Mouse (Mus musculus): ENCODE measurements around the gene Foxp1.

Gene Foxp1

DNA sequence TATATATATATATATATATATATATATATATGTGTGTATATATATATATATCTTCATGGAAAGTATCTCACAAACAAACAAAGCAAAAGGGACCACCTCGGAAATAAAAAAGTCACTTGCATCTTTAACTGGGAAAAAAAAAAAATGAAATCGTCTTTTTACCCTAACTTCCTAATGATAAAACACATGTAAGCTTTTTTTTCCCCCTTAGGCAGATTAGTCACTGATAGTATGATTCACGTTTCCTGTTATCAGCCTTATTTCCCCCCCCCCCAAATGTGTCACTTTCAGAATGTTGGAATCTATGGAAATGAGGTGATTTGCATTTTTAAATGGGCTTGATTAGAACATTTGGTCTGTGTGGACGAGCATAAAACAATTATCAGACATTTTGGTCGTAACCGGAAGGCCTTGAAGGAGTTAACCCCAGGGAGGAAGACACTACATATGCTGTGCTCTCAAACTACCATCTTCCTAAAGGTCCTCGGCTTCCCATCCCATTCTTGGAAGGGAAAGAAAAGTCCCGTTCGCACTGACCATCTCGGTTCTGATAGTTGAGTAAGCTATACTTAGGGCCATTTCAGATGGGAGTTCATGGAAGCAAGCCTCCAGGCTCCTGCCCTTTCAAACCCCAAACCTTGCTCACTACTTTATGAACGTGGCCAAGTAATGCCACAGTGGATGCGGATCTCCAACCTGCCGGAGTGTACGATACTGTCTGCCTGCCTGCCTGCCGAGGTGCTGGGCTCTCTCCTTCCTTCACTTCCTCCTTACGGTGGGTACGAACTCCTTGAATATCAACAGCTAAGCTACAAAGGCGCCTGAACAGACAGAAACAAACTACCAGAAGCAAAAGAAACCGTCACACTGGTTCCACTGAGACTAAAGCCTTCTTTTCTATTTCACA is 495.6 kb downstream of the Foxp1 start:
- peak in 1 of 2 experiments; percentile 32 for DNase-seq (ENCODE audit: low spot score in 2 of 2)

DNA sequence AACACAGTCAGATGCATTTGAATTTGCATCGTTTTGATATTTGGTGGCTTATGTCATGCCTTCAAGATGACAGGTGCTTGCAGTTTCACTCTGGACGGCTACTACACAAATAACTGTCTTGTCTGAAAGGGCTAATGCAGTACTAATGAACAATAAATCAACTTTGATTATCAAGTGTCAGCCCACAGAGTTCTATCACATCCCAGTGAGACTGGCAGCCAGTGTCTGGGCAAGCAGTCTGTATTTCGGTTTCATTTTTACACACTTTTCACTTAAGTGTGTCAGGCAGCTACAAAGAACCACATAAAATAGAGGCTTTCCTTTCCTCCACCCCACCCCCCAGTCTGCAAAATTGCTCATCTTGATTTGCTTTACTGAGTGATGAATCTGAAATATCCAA is 496.5 kb downstream of the Foxp1 start:
- DNase-seq (ENCODE audit: low spot score in 2 of 2) = no peak

DNA sequence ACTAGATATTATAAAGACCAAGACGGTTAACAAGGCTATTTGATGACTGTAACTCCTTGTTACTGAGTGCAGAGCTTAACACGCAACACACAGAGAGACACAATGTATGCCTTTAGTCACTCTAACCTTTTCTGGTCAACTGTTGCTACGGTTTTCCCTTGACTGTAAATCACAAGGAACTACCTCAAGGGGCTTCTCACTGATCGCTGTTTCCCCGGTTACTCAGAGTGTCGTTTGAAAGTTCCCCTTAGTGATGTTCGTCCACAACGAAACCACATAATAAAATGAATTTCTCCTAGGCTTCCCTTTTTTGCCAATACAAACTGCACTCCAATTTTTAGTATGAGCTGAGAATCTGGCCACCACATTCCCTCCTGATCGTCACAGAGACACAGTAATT is 497.9 kb downstream of the Foxp1 start:
- DNase-seq (ENCODE audit: low spot score in 2 of 2) = no peak

DNA sequence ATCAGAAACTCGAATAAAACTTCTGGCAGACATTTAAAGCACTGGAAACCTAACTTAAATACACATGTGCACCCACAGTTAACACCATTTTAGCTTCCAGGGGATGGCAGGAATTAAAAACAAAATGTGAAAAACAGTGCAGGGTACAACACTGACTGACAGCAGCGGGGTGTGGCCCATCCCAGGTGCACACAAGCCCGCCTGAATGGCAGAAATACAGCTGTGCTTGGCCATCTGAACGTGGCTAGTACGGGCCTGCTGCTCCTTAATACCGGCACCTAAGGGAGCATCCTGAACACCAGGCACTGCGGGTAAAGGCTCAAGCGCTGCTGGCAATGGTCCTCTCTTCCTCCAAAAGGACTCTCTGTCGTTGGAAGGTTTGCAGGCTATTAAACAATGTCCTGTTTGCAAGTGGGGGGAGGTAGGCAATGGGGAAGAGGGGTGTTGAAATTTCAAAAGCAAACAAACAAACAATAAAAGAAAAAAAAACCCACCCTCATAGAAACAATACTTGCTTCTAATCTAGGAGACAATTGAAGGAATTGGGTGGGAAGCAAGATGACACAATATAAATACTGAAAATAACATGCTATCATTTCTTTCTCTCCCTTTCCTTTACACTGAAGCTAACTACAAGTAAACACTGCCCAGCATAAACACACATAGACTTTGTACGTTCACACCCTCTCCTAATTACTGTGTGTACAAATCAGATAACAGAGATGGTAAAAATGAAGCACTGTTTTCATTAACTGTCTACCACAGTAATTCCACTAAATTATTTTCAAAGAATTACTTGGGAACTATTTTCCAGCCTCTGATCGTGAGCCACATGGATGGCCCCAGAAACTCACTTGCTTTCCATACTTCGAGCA is 501.7 kb downstream of the Foxp1 start:
- no peak for DNase-seq (ENCODE audit: low spot score in 2 of 2)

DNA sequence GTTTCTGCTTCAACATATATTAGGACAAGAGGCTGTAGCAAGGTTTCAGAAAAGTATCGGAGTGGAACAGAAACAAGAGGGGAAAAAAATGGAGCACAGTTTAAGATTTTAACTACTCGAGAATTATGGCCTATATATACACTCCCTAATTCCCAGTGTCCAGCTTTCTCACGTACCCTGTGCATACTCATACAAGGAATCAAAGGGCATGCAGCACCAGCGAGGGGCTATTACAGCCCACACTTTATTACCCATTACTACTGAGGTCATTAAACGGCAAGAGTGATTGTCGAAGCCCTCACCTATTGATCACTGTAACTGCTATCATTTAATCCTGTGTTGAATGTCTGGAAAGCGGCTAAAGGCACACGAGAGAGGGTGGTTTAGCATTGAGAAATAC is 502.8 kb downstream of the Foxp1 start:
- DNase-seq (ENCODE audit: low spot score in 2 of 2) = no peak

DNA sequence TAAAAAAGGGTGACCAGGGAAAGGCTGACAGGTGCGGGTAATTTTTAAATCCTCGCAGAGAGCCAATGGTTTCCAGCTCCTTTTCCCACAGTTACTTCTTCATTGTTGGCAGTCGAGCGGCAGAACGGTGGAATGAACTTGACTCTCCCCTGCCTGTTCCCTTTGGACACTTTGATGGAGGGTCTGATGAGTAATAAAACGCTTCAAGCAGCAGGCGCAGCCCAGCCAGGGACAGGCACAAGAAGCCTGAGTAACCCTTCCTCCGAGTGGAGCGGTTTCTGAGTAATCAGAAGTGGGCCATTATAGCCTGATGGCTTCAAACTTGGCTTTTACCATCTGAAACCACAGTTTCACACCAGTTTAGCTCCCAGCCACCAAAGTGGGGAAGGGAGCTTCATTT is 503.3 kb downstream of the Foxp1 start:
- DNase-seq (ENCODE audit: low spot score in 2 of 2) = no peak

DNA sequence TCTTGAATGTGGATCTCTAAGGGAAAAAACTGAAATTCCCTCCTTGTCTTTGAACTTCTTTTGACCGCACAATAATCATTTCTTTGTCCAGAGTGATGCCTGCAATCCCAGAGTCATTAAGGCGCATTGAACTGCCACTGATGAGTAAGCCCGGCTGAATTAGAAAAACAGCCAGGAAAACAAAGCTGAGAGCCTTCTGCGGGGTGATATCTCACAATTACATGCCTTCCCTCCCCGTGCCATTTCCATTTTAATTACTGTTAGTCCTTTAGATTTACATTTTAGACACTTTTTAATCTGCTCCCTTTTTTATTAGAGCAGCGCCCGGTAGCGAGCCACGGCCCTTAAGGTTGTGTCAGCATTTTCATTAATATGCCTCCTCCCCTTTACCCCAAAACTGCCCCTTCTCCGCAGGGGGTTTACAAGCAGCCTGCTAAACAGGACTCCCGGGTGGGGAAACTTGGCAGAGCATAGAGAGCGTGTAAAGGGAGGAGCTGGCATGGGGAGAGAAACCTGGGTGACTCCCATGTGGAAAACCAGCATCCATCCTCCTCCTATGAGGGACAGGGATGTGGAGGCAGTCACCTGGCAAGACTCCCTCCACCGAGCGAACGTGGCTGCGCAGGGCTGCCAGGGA is 508.5 kb downstream of the Foxp1 start:
- DNase-seq (ENCODE audit: low spot score in 2 of 2) = no peak

DNA sequence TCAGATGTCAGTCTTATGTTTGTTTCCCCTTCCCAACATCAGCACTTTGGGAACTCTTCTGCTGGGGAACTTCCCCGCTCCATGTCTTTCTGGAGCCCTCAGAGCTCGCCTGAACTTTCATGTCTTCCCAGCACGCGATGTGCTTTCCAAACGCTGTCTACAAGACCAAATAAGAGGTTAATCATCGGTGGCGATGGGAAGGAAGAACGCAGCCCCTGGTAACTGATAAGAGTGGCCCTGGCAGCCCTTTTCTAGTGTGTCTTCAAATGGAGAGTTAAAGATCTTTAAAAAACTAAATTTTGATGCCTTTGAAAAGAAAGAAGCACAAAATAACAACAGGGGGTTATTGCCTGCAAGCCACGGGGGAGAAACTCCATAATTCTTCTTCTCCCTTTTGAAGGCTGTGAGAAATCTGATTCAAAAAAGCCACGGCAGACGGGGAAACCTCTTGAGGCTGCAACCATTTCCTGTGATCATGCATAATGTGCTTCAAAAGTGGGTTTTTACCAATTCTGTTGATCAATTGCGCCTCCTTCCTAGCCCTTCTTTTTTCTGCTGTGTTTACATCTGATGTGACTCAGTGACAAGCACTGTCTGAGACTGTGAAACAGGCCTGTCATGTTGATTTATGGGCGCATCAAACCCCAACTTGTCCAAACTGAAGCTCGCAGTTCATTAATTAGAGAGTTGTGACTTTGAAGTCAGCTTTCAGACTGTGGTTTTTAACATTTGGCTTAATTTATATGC is 509.2 kb downstream of the Foxp1 start:
- DNase-seq (ENCODE audit: low spot score in 2 of 2) = no peak

DNA sequence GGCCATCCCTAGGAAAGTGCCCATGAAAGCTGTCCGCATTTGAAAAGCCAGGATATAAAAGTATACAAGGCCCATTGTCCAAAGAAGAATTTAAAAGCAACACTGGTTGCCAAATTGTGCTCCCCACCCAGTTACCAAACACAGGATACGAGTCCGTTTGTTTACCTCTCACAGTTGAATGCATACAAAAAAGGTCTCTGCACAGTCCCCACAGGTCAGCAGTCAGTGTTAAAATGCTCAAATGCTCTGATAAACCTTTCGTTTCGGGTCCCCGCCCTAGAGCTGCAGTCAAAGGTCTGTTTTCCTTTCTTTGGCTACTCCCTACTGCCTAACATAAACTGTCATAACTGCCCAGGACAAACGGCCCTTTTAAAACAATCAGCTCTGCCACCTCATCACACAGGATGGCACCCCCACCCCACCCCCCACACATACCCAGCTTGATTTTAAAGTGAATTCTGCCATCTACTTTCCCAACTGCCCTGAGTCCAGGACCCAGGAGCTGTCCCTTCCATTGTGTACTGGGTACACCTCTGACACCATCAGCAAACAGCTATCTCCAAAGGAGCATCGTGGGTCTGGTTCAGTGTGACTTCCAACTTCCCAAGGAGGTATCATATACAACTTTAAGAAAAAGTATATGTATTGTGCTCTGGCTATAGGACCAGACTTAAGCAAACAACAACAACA is 510.5 kb downstream of the Foxp1 start:
- no peak for DNase-seq (ENCODE audit: low spot score in 2 of 2)

DNA sequence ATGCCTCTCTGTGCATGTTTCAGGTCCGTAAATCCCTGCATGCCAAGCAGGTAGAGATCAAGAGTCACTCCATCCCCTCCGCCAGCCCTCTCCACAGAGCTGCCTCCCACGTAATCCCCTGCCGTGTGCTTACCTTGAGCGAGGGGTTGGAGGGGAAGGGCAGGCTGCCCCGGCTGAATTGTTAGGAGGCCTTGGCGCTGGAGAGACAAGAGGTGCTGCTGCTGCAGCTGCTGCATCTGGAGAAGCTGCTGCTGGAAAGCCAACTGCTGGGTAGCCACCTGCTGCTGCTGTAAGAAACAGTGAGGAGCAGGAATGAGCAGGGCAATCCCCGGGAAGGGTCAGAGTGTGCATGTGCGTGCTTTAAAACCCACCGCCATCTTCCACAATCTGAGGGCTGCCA is 512.8 kb downstream of the Foxp1 start:
- DNase-seq (ENCODE audit: low spot score in 2 of 2) = no peak

DNA sequence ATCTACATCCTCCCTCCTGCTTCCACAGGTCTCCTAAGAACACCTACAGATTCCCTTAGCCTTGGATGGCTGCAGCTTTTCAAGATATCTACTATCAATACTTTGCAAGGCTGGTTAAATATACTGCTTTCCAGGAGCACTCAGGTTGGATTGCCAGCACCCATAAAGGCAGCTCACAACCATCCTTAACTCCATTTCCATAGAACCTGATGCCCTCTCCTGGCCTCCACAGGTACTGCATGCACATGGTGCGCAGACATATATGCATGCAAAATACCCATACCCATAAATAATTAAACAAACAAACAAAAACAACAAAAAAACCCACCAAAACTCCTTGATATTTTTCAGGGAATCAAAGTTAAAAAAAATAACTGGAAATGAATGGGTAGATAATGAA is 514.0 kb downstream of the Foxp1 start:
- DNase-seq (ENCODE audit: low spot score in 2 of 2) = no peak

DNA sequence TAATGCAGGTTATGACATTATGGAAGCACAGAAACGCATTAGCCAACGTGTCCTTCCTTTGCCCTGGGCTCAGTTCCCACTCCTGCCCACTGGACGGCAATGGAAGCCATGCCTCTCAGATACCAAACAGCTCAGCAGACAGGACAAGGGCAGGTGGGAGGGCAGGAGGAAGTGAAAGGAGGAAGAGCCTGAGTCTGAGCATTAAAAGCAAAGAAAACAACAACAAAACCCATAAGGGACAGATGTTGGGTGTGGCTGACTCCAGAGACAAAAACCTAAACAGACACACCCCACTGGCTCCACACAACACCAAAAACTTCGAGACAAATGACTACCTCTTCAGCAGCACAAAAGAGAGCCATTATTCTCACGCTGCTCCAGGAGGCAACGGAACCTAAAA is 515.0 kb downstream of the Foxp1 start:
- DNase-seq (ENCODE audit: low spot score in 2 of 2) = no peak

DNA sequence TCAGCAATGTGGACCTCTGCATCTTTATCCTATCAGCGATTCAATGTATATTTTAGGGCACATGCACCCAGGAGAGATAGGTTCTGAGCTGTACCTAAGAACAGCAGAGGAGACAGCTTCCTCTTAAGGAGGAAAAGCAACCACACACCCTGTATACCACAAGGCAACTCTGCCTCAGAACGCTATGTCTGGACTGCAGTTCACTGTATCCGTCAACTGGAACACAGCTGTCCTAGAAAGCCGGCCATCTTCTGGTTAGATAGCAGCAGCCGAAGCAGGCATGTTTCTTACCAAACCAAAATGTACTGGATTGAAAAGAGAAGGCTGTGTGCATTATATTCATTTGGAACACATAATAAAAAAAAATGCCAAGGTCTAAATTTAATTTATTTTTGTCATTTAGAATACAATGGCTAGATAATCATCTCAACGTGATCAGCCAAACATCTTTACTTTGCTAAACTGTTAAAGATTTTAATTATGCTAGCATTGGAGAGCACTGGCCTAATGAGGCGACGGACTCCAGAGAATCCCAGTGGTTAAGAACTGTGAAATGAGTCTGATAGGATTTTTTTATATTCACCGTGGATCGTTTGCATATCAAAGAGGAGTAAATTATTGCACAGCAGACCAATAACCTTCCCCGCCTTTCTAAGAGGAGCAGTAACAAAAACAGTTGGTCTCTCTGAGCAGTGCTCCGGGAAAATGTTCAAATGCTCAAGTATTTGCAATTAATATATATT is 518.1 kb downstream of the Foxp1 start:
- DNase-seq (ENCODE audit: low spot score in 2 of 2) = no peak

DNA sequence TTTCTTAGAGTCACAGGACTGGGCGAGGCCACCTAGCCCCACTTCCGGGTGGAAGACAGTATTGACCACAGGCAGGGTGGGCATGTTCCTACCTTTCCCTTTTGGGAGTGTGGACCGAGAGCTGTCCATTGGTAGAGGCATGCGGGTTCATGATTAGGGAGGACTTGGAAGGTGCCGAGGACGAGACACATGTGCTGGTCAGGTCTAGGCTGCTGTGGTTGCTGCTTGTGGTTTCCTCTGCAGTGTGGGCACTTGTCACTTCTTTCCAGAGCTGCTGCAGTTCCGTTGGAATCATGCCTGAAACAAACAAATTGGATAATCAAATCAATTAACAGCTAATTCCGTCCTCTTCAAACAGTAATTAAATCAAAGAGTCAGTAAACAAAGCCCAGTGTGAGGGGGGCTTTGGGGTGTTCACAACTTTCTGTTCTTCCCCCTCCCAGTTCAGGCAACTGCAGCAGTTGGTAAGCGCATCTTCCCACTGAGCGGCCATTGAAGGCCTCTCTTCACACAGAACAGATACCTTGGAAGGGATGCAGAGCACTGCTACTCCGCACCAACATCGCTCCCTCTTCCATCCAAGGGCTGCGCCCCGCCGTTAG is 519.3 kb downstream of the Foxp1 start:
- DNase-seq (ENCODE audit: low spot score in 2 of 2) = no peak

DNA sequence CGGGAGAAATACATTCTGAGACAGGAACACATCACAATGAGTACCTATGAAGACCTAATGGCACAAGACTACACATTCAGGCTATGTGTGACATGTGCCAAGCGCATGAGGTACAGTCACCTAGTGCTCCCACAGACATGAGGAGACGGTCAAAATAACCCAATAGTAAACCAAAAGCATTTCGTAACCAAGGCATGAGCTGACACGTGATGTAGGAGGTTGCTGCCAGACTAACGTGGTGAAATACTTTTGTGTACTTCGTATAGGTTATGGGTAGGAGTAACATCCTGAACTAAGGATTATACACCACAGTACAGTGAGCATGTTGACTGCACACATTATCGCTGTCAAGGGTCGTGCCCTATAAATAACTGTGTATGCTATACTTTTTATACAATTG is 520.9 kb downstream of the Foxp1 start:
- DNase-seq (ENCODE audit: low spot score in 2 of 2) = no peak

DNA sequence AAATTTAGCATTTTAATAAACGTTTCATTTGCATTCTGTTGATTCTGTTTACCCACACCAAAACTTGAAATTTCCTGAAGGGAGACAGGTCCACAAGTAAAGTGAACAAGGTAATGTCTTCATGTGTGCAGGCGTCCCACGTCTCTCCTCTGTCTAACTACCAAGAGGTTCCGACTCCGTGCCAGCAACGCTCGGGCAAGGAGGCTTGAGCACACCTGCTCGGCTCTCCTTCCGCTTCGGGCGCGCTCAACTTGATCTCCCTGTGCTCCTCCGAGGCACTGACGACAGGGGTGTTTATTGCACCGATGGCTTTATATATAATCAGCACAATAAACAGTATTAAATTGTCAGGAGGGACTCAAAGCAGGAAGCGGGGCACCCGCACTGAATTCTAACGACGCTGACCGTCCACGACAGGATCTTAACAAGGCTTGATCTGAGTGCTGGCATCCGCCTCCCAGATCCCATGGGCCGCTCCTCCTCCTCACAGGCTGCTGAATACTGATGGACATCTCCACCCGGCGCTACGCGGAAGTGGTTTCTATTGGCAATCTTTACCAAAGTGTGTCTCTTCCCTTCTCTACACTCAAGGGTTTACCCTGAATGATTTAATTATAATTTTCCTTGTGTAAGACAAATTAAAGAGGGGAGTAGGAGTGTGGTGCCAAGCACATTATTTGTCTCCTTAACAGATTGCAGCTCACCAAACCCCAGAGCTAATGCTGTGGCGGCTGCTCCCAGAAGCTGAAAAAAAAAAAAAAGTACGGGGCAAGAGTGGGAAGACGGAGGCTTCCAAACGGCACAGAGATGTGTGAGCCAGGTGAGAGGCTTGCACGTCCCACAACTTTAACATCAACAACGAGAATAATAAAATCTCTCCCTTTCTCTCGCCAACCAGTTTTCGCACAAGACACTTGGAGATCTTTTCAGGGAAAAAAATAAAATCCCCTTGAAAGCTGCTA is 523.3 kb downstream of the Foxp1 start:
- peak; percentile 51 to 64 for DNase-seq (ENCODE audit: low spot score in 2 of 2)

DNA sequence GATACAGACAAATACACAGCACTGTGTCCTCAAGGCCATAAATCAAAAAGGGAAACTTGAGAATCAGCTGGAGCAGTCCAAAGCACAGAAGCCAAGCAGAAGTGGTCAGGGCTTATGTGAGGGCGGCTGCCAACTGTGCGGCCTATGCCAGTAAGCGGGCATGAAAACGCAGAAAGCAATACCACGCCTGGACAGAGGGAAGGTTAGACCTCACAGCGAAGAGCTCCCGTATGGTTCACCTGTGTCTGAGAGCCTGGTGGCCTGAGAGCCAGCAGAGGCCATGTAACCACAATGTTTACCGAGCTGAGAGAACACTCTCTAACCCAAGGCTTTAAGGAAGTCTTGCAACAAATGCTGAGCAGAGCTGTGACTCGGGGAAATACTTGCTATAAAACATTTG is 524.8 kb downstream of the Foxp1 start:
- no peak for DNase-seq (ENCODE audit: low spot score in 2 of 2)

DNA sequence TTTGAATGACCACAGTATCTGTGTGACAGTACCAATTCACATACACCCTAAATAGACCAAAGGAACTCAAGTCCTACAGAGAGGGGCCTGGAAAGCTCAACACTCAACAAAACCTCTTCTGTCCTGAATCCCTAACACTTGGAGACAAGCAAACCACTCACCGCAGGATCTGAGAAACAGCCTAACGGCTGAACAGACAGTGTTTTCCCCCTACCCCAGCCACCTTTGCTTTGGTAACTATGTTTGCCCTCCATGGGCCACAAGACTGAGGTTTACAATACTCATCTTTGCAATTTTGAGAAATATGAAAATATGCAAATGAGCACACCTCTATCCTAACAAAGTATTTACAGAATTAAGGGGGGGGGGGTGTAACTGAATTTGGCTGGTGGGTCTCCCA is 525.7 kb downstream of the Foxp1 start:
- DNase-seq (ENCODE audit: low spot score in 2 of 2) = no peak

DNA sequence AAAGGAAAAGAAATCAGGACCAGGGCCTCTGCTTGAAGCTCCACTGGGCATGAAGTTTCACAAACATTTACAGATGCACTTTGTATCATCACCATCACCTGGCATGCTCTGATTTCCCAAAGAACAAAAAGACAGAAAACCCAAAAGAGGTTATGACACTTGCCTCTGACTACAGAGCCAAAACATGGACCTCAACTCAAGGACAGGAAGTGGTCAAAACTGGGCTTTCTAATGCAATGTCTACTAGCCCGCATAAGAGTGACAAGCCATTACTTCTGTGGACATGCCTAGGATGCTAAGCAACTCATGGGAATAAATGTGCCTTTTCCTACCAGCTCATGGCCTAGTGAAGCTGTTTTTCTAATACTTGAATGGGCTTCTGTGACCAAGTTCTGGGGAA is 526.2 kb downstream of the Foxp1 start:
- DNase-seq (ENCODE audit: low spot score in 2 of 2) = no peak
